Mouse (Mus musculus): ENCODE measurements around the gene Nf1.

- TF ChIP-seq CTCF (IDR thresholded peaks at IDR 0.05) = peak; percentile 91
- TF ChIP-seq EP300 (IDR thresholded peaks at IDR 0.05) = peak; percentile 50; the same call in 1 of the 2 replicates
Measured at GRCm38 (mm10) chr11:79290473-79290872, 49.0 kb upstream of the Nf1 start.
